Mouse (Mus musculus) heart, embryonic 14.5 days (tissue): ENCODE results near the gene Rdh13. TPM values are rescaled to one million over a fixed set of nuclear protein-coding genes. Genes with fewer than 3 reads are reported as not detected.
A peak's percentile ranks its signal among the peaks of the same experiment; 100 is the strongest.

Experiments
- ATAC-seq: fragments of 200-750 bp; cut with Nextera tagmentation; 2 replicates; pipeline ENCODE4 v1.8.0; 2017; ENCODE audit warnings: low read depth, moderate TSS enrichment; ENCODE audit not compliant: insufficient number of reproducible peaks, insufficient read depth, low FRiP score
- H3K27ac ChIP-seq, 2 experiments: fragments of 200-500 bp in 1 of 2; fragments of 300-500 bp in 1 of 2; sonication (generic) in 1 of 2; replicated peaks in 1 of 2; 2 replicates each; pipeline ENCODE4 v1.5.1; 2012 to 2014; ENCODE audit warnings: low read depth in 2 of 2, low read length in 2 of 2, control low read depth in 1 of 2, mild to moderate bottlenecking in 1 of 2, mixed read lengths in 1 of 2; ENCODE audit not compliant: control insufficient read depth in 1 of 2, insufficient read depth in 1 of 2
- H3K27me3 ChIP-seq: fragments of 300-500 bp; sonication (generic); 2 replicates; pipeline ENCODE4 v1.6.1; 2014; ENCODE audit warnings: mild to moderate bottlenecking, low read length, control low read depth; ENCODE audit not compliant: control insufficient read depth, insufficient read depth
- H3K36me3 ChIP-seq: fragments of 300-500 bp; sonication (generic); 2 replicates; pipeline ENCODE4 v1.6.1; 2014; ENCODE audit warnings: mild to moderate bottlenecking, control low read depth, low read length, mixed read lengths; ENCODE audit not compliant: control insufficient read depth, insufficient read depth
- H3K4me1 ChIP-seq, 2 experiments: fragments of 200-500 bp in 1 of 2; fragments of 300-500 bp in 1 of 2; sonication (generic) in 1 of 2; 2 replicates each; pipeline ENCODE4 v1.6.1; 2012 to 2014; ENCODE audit warnings: low read length in 2 of 2, control low read depth in 1 of 2, mixed read lengths in 1 of 2; ENCODE audit not compliant: control insufficient read depth in 2 of 2, insufficient read depth in 2 of 2
- H3K4me2 ChIP-seq: fragments of 300-500 bp; sonication (generic); 2 replicates; pipeline ENCODE4 v1.6.1; 2014; ENCODE audit warnings: mild to moderate bottlenecking, low read length
- H3K4me3 ChIP-seq, 2 experiments: fragments of 200-500 bp in 1 of 2; fragments of 300-500 bp in 1 of 2; sonication (generic) in 1 of 2; 2 replicates each; pipeline ENCODE4 v1.5.1; 2012 to 2014; ENCODE audit warnings: low read length in 2 of 2, mild to moderate bottlenecking in 2 of 2, control low read depth in 1 of 2, low read depth in 1 of 2, moderate library complexity in 1 of 2; ENCODE audit not compliant: control insufficient read depth in 1 of 2, insufficient read depth in 1 of 2
- H3K9ac ChIP-seq: fragments of 300-500 bp; sonication (generic); 2 replicates; pipeline ENCODE4 v1.6.1; 2014; ENCODE audit warnings: mild to moderate bottlenecking, low read length
- H3K9me3 ChIP-seq: fragments of 300-500 bp; sonication (generic); 2 replicates; pipeline ENCODE4 v1.6.1; 2016; ENCODE audit warnings: low read length, control low read depth; ENCODE audit not compliant: control insufficient read depth
- WGBS: fragments of 180-500 bp; shearing (Covaris S2); extraction: QIAGEN DNeasy Blood & Tissue Kit; methylation state at CpG from one replicate; pipeline ENCODE4 v1.1.7; 2014; 5-methylcytosine and 5-hydroxymethylcytosine counted together
- polyA plus RNA-seq: library from polyadenylated mRNA; unstranded; fragments of >200 nt; fragmentation: Nextera tagmentation; extraction: Ambion mirVana; gene quantifications from 2 replicates; pipeline ENCODE4 v1.2.1, GENCODE M21; 2014

Gene Rdh13
- 29.5 and 30.7 TPM in 2 replicates for polyA plus RNA-seq

- no peaks in the 10 kb centered on the region for H3K27me3 ChIP-seq
- H3K9ac ChIP-seq = peak within 1 kb of the TSS; percentile 77
- H3K4me3 ChIP-seq = peak within 1 kb of the TSS; percentile 71 to 84
- WGBS = 0% methylated on average over 35 of the region's 35 CpGs
- peaks cover 40% of the 10 kb centered on the region for H3K36me3 ChIP-seq
- peak within 1 kb of the TSS; percentile 93 for H3K27ac ChIP-seq
- peak; percentile 95 for ATAC-seq
- H3K9me3 ChIP-seq = no peaks in the 10 kb centered on the region
- H3K4me1 ChIP-seq = peaks cover 0 to 5% of the 10 kb centered on the region in 2 experiments; a peak in 1 of 4 replicates
- peak within 1 kb of the TSS; percentile 70 for H3K4me2 ChIP-seq
Observed at GRCm38 (mm10) chr7:4445216-4445791, at the start of gene Rdh13. Gene Rdh13 (minus strand): TSS chr7:4445649.

- ATAC-seq = no peak
- no peak overlapping the region for H3K4me2 ChIP-seq
- WGBS = 70% methylated on average over 1 of the region's 1 CpGs
- H3K4me3 ChIP-seq = no peak overlapping the region
- H3K9ac ChIP-seq = no peak overlapping the region; the same call in 1 of the 2 replicates
- H3K36me3 ChIP-seq = peaks cover 74% of the 10 kb centered on the region
- H3K27ac ChIP-seq = no peak overlapping the region
- H3K4me1 ChIP-seq = peaks cover 31 to 39% of the 10 kb centered on the region in 2 experiments
- H3K27me3 ChIP-seq = no peaks in the 10 kb centered on the region
- no peaks in the 10 kb centered on the region for H3K9me3 ChIP-seq
Observed at GRCm38 (mm10) chr7:4493991-4494390, 48.5 kb upstream of the Rdh13 start.

- peaks cover 18 to 25% of the 10 kb centered on the region in 2 experiments for H3K4me1 ChIP-seq
- H3K9me3 ChIP-seq = no peaks in the 10 kb centered on the region
- no peak for ATAC-seq
- peak overlapping the region; percentile 14; the same call in 1 of the 2 replicates for H3K9ac ChIP-seq
- peaks cover 82% of the 10 kb centered on the region for H3K36me3 ChIP-seq
- H3K4me2 ChIP-seq = no peak overlapping the region
- peak overlapping the region; percentile 82 to 83 for H3K27ac ChIP-seq
- no peaks in the 10 kb centered on the region for H3K27me3 ChIP-seq
- no peak overlapping the region for H3K4me3 ChIP-seq
- WGBS = 68% methylated on average over 13 of the region's 13 CpGs
Observed at GRCm38 (mm10) chr7:4492284-4493224, 47.1 kb upstream of the Rdh13 start.

- Histone ChIP-seq H3K4me2 (no peak overlapping the region), H3K27ac (peak overlapping the region; percentile 82 to 83), H3K36me3 (peaks cover 81% of the 10 kb centered on the region), H3K27me3 (no peaks in the 10 kb centered on the region), H3K9me3 (no peaks in the 10 kb centered on the region), H3K9ac (no peak overlapping the region), H3K4me1 (peaks cover 14 to 21% of the 10 kb centered on the region in 2 experiments), H3K4me3 (no peak overlapping the region)
- ATAC-seq = peak; percentile 67
- WGBS = 67% methylated on average over 6 of the region's 6 CpGs
Observed at GRCm38 (mm10) chr7:4491308-4491707, 45.9 kb upstream of the Rdh13 start.

- 87% methylated on average over 12 of the region's 12 CpGs for WGBS
- Histone ChIP-seq H3K9ac (no peak overlapping the region), H3K27ac (no peak overlapping the region), H3K9me3 (no peaks in the 10 kb centered on the region), H3K4me2 (no peak overlapping the region), H3K4me3 (no peak overlapping the region), H3K4me1 (peaks cover 7 to 18% of the 10 kb centered on the region in 2 experiments), H3K36me3 (peaks cover 70% of the 10 kb centered on the region), H3K27me3 (no peaks in the 10 kb centered on the region)
- no peak for ATAC-seq
Observed at GRCm38 (mm10) chr7:4482281-4482680, 36.8 kb upstream of the Rdh13 start.

GRCm38 (mm10) chr7:4479674-4480073, 34.2 kb upstream of the Rdh13 start:
- Histone ChIP-seq H3K36me3 (peaks cover 44% of the 10 kb centered on the region), H3K4me3 (no peak overlapping the region), H3K27me3 (no peaks in the 10 kb centered on the region), H3K9ac (no peak overlapping the region), H3K4me1 (peaks cover 7 to 19% of the 10 kb centered on the region in 2 experiments), H3K9me3 (no peaks in the 10 kb centered on the region), H3K27ac (no peak overlapping the region), H3K4me2 (peak overlapping the region; percentile 89; the same call in 1 of the 2 replicates)
- WGBS = 21% methylated on average over 6 of the region's 6 CpGs
- ATAC-seq = no peak

- Histone ChIP-seq H3K36me3 (peaks cover 36% of the 10 kb centered on the region), H3K4me1 (peaks cover 7 to 19% of the 10 kb centered on the region in 2 experiments), H3K4me2 (peak overlapping the region; percentile 89), H3K27me3 (peaks cover 5% of the 10 kb centered on the region; the same call in 1 of the 2 replicates), H3K27ac (peak overlapping the region; percentile 84 to 93), H3K9me3 (no peaks in the 10 kb centered on the region), H3K4me3 (peak overlapping the region; percentile 49 to 53), H3K9ac (peak overlapping the region; percentile 73)
- ATAC-seq = no peak
- WGBS = 2% methylated on average over 16 of the region's 16 CpGs
Observed at GRCm38 (mm10) chr7:4478796-4479291, 33.4 kb upstream of the Rdh13 start.
